Comparison of ENCODE assay signal across 7 mouse cellular contexts in genomic region chr14:28675476-28675875, GRCm38 (mm10).
A peak's percentile ranks its signal among the peaks of the same experiment; 100 is the strongest.
DNase-seq lines count a peak whose midpoint lies in the region; ATAC-seq lines count a peak whose summit lies in the region.

No protein-coding gene starts in this region.

- WGBS in neural tube, embryonic 14.5 days: 30% methylated on average over 5 of the region's 5 CpGs
- WGBS in neural tube, embryonic 15.5 days: 48% methylated on average over 5 of the region's 5 CpGs
- 29% methylated on average over 5 of the region's 5 CpGs for WGBS in limb, embryonic 10.5 days

- H3K4me3 ChIP-seq in neural tube, embryonic 14.5 days (ENCODE audit: low read depth, low read length): no peak overlapping the region
- H3K4me3 ChIP-seq in neural tube, embryonic 15.5 days (replicated peaks): no peak overlapping the region
- H3K4me3 ChIP-seq in limb, embryonic 10.5 days: no peak overlapping the region

- intact Hi-C loops in heart, postnatal 25 days (cut with DNase I): no loop called here

- DNase-seq in cerebellum, postnatal 14 days: peak; percentile 98 to 99
- peak; percentile 4 for DNase-seq in heart, postnatal 25 days (ENCODE audit: low spot score)
- peak; percentile 52 for DNase-seq in limb, embryonic 10.5 days (ENCODE audit: low spot score)
- peak; percentile 9 for DNase-seq in skeletal muscle tissue, adult 2 months (ENCODE audit: low read depth, low spot score)

- H3K9ac ChIP-seq in neural tube, embryonic 14.5 days (replicated peaks; ENCODE audit: low read depth, low read length): no peak overlapping the region
- H3K9ac ChIP-seq in neural tube, embryonic 15.5 days (replicated peaks): no peak overlapping the region

- H3K27me3 ChIP-seq in neural tube, embryonic 14.5 days (ENCODE audit: control insufficient read depth, insufficient read depth, low read length): no peaks in the 10 kb centered on the region
- no peaks in the 10 kb centered on the region for H3K27me3 ChIP-seq in neural tube, embryonic 15.5 days (replicated peaks)
- H3K27me3 ChIP-seq in limb, embryonic 10.5 days (ENCODE audit: low read depth, poor library complexity, severe bottlenecking): no peaks in the 10 kb centered on the region

- H3K9me3 ChIP-seq in neural tube, embryonic 14.5 days (ENCODE audit: control insufficient read depth, low read length): no peaks in the 10 kb centered on the region
- H3K9me3 ChIP-seq in neural tube, embryonic 15.5 days (replicated peaks): no peaks in the 10 kb centered on the region
- H3K9me3 ChIP-seq in limb, embryonic 10.5 days (replicated peaks): no peaks in the 10 kb centered on the region

- no peak overlapping the region for H3K27ac ChIP-seq in neural tube, embryonic 14.5 days (ENCODE audit: low read depth, low read length)
- H3K27ac ChIP-seq in neural tube, embryonic 15.5 days (replicated peaks): no peak overlapping the region
- peak overlapping the region; percentile 11; the same call in 1 of the 2 replicates for H3K27ac ChIP-seq in limb, embryonic 10.5 days

- 0 out of 2 replicates have a peak, but pooled peaks have one; percentile 24 for ATAC-seq in neural tube, embryonic 14.5 days (ENCODE audit: low read depth)
- ATAC-seq in neural tube, embryonic 15.5 days (ENCODE audit: low FRiP score): no peak
- no peak for ATAC-seq in inflammation-experienced regulatory T-cells, adult 6 months

- H3K4me2 ChIP-seq in neural tube, embryonic 14.5 days (ENCODE audit: low read depth, low read length): no peak overlapping the region
- no peak overlapping the region for H3K4me2 ChIP-seq in neural tube, embryonic 15.5 days

- no peaks in the 10 kb centered on the region for H3K4me1 ChIP-seq in neural tube, embryonic 14.5 days (ENCODE audit: control insufficient read depth, insufficient read depth, low read length)
- no peaks in the 10 kb centered on the region for H3K4me1 ChIP-seq in neural tube, embryonic 15.5 days
- peaks cover 36% of the 10 kb centered on the region for H3K4me1 ChIP-seq in limb, embryonic 10.5 days

- H3K36me3 ChIP-seq in neural tube, embryonic 14.5 days (ENCODE audit: control insufficient read depth, insufficient read depth, low read length): no peaks in the 10 kb centered on the region
- H3K36me3 ChIP-seq in neural tube, embryonic 15.5 days: no peaks in the 10 kb centered on the region
- H3K36me3 ChIP-seq in limb, embryonic 10.5 days: no peaks in the 10 kb centered on the region

Comparison
In these comparisons a context has a peak if more than half of its experiments do, and no peak if none do; other contexts are left out.
1. DNase-seq: peak in every context shown above with its lines; median percentile 98 in cerebellum, postnatal 14 days; 52 in limb, embryonic 10.5 days; 9 in skeletal muscle tissue, adult 2 months; 4 in heart, postnatal 25 days.